Mouse (Mus musculus) thymus, adult 2 months (tissue): ENCODE measurements around the gene Cdk14. TPM values are rescaled to one million over a fixed set of nuclear protein-coding genes. Genes with fewer than 3 reads are reported as not detected.

Source experiments
- DNase-seq: peaks from one replicate; pipeline ENCODE4 v3.0.0; 2021
- H3K27ac ChIP-seq: fragments of 200-500 bp; 2 replicates; pipeline ENCODE4 v1.5.1; 2012; ENCODE audit warnings: low read length, control low read depth; ENCODE audit not compliant: control insufficient read depth, insufficient read depth
- H3K27me3 ChIP-seq: fragments of 200-500 bp; 2 replicates; pipeline ENCODE4 v1.6.1; 2012; ENCODE audit warnings: mild to moderate bottlenecking, low read length, moderate library complexity, mixed read lengths; ENCODE audit not compliant: control insufficient read depth, insufficient read depth
- H3K36me3 ChIP-seq: fragments of 200-500 bp; 2 replicates; pipeline ENCODE4 v1.6.1; 2012; ENCODE audit warnings: mild to moderate bottlenecking, low read length, moderate library complexity; ENCODE audit not compliant: control insufficient read depth, insufficient read depth
- H3K4me1 ChIP-seq: fragments of 200-500 bp; replicated peaks from 2 replicates; pipeline ENCODE4 v1.6.1; 2012; ENCODE audit warnings: low read length; ENCODE audit not compliant: control insufficient read depth, insufficient read depth
- H3K4me3 ChIP-seq: fragments of 200-500 bp; 2 replicates; pipeline ENCODE4 v1.5.1; 2012; ENCODE audit warnings: mild to moderate bottlenecking, low read length, control low read depth, moderate library complexity; ENCODE audit not compliant: control insufficient read depth, insufficient read depth
- CTCF ChIP-seq: fragments of 200-500 bp; IDR thresholded peaks from 2 replicates; pipeline ENCODE4 v1.5.1; 2012; ENCODE audit warnings: mild to moderate bottlenecking, control low read depth, low read length, moderate library complexity, borderline replicate concordance; ENCODE audit not compliant: control insufficient read depth, poor library complexity, insufficient read depth; ENCODE audit errors: extremely low read depth
- POLR2A ChIP-seq: fragments of 200-500 bp; IDR thresholded peaks from 2 replicates; pipeline ENCODE4 v1.6.1; 2012; ENCODE audit warnings: mild to moderate bottlenecking, low read length, control low read depth, moderate library complexity; ENCODE audit not compliant: control insufficient read depth, poor library complexity, insufficient read depth; ENCODE audit errors: extremely low read depth
- WGBS: fragments of 180-500 bp; shearing (Covaris S2); methylation state at CpG from one replicate; pipeline ENCODE4 v1.1.7; 2018; 5-methylcytosine and 5-hydroxymethylcytosine counted together
- polyA plus RNA-seq: library from polyadenylated mRNA; depleted of rRNA; stranded (reverse); fragments of >200 nt; gene quantifications from 2 replicates; pipeline ENCODE4 v1.2.3, GENCODE M21; 2012

Cdk14 gene
- polyA plus RNA-seq, 1 experiment: 0.90 TPM

DNA sequence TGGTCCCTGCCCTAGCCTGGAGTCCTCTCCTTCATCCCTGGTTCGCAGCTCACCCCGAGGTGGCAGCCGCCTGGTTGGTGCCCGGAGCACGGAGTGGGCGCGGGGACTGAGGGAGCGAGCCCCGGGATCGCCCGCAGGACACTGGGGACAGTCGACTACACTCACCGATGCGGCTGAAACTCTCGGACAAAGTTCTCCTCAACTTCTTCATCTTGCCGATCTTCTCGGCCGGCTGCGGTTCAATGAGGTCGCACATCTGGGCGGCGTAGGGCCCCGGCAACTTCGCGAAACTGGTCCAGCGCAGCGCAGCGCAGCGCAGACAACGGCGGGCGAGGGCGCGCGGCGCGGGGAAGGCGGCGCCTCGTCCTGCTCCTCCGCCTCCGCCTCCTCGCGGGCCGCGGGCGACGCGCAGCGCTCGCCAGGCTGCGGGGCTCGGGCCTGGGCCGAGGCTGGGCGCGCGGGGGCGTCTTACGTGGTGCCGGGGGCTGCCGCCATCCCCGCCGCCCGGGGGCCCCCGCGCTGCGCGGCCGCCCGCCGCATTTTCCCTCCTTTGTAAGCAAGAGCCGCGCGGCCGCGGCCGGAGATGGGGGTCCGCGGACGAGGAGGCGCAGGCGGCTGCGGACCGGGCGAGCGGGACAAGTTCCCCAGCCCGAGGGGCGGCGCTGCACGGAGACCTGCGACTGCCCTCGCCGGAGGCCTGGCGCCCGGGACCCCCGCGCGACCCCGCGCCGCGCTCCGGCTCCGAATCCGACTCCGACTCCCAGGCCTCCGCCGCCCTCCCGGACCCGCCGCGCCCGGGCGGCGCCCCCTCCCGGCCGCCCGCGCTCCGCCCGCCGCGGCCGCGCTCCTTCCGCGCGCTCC, 40.0 kb downstream of the Cdk14 start:
- Histone ChIP-seq H3K36me3 (no peaks in the 10 kb centered on the region), H3K4me1 (peaks cover 3% of the 10 kb centered on the region), H3K27me3 (peaks cover 3% of the 10 kb centered on the region; the same call in 1 of the 2 replicates), H3K27ac (no peak overlapping the region), H3K4me3 (peak overlapping the region; percentile 26)
- no peak for TF ChIP-seq POLR2A
- TF ChIP-seq CTCF: no peak
- 1% methylated on average over 123 of the region's 128 CpGs for WGBS
- DNase-seq: peak; percentile 7

DNA sequence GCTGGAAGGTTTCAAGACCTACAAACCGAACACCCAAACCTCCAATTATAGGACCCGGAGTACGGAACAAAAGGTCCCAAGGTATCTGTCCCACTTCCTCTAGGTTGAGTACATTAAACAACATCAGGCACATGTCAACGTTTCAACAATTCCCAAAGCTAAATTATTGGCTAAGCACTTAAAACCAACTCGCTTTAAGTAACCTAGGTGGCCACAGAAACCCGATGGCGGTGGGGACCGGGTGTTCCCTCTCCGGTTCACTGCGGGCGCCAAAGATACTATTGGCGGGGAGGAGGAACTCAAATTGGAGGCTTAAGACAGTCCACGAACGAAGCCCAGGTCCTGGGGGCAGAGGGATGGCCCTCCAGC, 40.6 kb downstream of the Cdk14 start:
- peak overlapping the region; percentile 18 for H3K4me3 ChIP-seq
- no peak overlapping the region for H3K27ac ChIP-seq
- TF ChIP-seq POLR2A (no peak), CTCF (no peak)
- H3K36me3 ChIP-seq: no peaks in the 10 kb centered on the region
- peaks cover 3% of the 10 kb centered on the region; the same call in 1 of the 2 replicates for H3K27me3 ChIP-seq
- H3K4me1 ChIP-seq: peaks cover 3% of the 10 kb centered on the region
- no peak for DNase-seq
- 5% methylated on average over 14 of the region's 14 CpGs for whole genome bisulfite sequencing

DNA sequence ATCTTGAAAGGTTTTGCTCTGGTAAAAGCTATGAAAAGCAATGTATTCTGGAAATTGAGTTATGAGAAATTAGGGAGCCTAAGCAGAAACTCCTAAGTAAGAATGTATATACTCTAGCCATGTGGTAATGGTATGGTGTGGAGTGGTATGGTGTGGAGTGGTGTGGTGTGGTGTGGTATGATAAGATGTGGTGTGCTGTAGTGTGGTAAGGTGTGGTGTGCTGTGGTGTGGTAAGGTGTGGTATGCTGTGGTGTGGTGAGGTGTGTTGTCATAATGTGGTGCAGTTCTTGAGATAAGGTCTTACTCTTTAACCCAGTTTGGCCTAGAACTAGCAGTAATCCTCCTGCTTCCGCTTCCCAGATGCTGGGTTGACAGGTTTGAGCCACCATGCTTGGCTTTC, 45.7 kb downstream of the Cdk14 start:
- DNase-seq: no peak
- WGBS: 77% methylated on average over 1 of the region's 1 CpGs
- Histone ChIP-seq H3K4me3 (no peak overlapping the region), H3K4me1 (no peaks in the 10 kb centered on the region; the same call in 1 of the 2 replicates), H3K36me3 (no peaks in the 10 kb centered on the region), H3K27me3 (no peaks in the 10 kb centered on the region), H3K27ac (no peak overlapping the region)
- TF ChIP-seq POLR2A (no peak), CTCF (no peak)

DNA sequence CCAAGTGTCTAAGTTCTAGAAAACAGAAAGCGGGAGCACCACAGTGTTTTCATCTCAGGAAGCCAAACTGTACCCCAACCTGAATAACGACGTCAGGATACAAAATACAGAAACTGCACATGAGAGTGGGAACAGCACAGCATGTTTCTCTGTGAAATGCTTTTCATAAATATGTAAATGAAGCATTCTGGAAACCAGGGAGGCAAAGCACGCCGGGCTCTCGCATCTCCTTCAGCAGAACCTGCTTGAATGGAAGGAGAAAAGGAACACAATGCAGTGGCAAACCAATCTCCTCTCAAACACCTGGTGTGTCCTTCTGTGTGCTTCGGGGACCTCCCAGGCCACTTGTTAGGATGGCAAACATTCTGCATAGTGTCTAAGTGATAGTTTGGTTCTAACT, 46.6 kb downstream of the Cdk14 start:
- Histone ChIP-seq H3K4me1 (no peaks in the 10 kb centered on the region; the same call in 1 of the 2 replicates), H3K36me3 (no peaks in the 10 kb centered on the region), H3K4me3 (no peak overlapping the region), H3K27me3 (no peaks in the 10 kb centered on the region), H3K27ac (no peak overlapping the region)
- no peak for TF ChIP-seq POLR2A
- TF ChIP-seq CTCF: no peak
- WGBS: 91% methylated on average over 7 of the region's 7 CpGs
- DNase-seq: no peak

DNA sequence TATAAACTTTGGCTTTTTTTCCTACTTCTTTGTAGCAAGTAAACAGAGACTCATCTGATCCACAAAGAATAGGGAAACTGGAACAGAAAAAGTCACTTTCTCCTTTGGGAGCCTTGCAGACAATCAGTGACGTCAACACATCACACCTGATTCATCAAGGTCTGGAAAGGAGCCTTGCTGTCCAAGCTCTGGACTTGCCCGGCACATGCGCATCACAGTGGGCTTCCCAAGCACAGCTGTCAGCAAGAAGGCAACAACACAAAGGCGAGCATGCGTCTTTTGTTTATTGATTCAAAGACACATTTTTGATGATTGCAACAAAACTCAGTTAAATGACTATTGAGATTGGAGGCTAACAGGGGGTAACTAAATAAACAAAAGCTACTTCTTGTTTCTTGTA, 47.2 kb downstream of the Cdk14 start:
- no peak for DNase-seq
- H3K4me3 ChIP-seq: no peak overlapping the region
- no peak overlapping the region for H3K27ac ChIP-seq
- TF ChIP-seq CTCF: no peak
- TF ChIP-seq POLR2A: no peak
- 97% methylated on average over 5 of the region's 5 CpGs for WGBS
- no peaks in the 10 kb centered on the region; the same call in 1 of the 2 replicates for H3K4me1 ChIP-seq
- no peaks in the 10 kb centered on the region for H3K27me3 ChIP-seq
- no peaks in the 10 kb centered on the region for H3K36me3 ChIP-seq

DNA sequence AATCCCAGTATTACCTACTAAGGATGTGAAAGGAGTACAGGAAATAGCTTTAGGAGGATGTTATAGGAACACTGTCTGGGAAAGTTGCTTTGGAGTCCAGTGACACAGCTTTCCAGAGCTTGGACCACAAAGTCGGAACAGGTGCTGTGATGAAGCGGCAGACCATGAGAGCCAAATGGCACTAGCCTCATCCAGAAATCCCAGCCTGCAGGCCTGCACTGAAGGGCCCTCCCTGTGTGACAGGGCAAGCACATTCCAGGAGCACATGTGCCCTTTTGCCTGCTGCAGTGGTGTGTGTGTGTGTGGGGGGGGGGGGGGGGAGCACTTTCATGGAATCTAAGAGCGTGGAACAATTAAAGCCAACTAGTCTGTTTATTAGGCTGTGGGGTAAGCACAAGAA, 47.8 kb downstream of the Cdk14 start:
- no peak for DNase-seq
- no peaks in the 10 kb centered on the region for H3K36me3 ChIP-seq
- no peak overlapping the region for H3K4me3 ChIP-seq
- H3K27ac ChIP-seq: no peak overlapping the region
- no peaks in the 10 kb centered on the region; the same call in 1 of the 2 replicates for H3K4me1 ChIP-seq
- H3K27me3 ChIP-seq: no peaks in the 10 kb centered on the region
- TF ChIP-seq CTCF: no peak
- no peak for TF ChIP-seq POLR2A
- WGBS: 100% methylated on average over 3 of the region's 3 CpGs

DNA sequence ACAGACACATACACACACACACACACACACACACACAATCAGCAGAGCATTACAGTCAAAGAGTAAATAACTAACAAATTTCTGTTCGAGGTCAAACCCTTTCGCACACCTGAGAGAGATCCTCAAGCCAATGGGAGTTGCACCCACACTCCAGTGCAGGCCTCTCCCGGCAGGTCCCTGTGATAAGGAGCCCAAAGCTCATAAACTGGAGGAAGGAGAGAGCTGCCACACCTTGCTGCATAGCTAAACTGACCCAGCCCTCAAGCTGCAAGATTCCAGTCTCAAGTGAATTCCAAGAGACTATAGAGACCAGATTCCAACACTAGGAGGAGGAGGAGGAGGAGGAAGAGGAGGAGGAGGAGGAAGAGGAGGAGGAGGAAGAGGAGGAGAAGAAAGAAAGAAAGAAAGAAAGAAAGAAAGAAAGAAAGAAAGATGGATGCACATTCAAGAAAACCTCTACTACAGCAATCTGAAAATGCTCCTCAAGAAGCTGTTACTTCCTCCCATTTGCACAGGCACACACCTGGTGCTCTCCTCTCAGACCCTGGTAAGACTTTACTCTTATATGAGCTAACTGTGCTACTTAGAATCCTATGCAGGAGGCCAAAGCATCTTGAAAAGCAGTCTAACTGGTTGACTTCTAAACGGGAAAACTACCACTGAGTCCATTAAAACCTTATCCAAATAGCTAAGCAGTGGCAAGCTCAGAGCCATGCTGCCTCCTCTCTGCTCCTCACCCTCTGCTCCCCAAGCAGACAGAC, 49.6 kb downstream of the Cdk14 start:
- H3K4me3 ChIP-seq: no peak overlapping the region
- WGBS: 89% methylated on average over 4 of the region's 4 CpGs

More for the DNA sequence above, 49.6 kb downstream of the Cdk14 start:
- no peaks in the 10 kb centered on the region; the same call in 1 of the 2 replicates for H3K4me1 ChIP-seq
- H3K36me3 ChIP-seq: no peaks in the 10 kb centered on the region
- no peak overlapping the region for H3K27ac ChIP-seq
- TF ChIP-seq CTCF: no peak
- TF ChIP-seq POLR2A: no peak
- DNase-seq: no peak
- no peaks in the 10 kb centered on the region for H3K27me3 ChIP-seq
